Mouse (Mus musculus) ES-E14 (cell line): ENCODE results near the gene Irak2. TPM values are rescaled to one million over a fixed set of nuclear protein-coding genes. Genes with fewer than 3 reads are reported as not detected.
"Not testable (repeated sequence)": the region's sequence is repeated elsewhere in the genome, so short reads cannot be mapped to it uniquely, and the experiment has no call there.

ENCODE experiments used
- DNase-seq: peaks from one replicate; pipeline ENCODE4 v3.0.0-alpha.2; 2013; ENCODE audit warnings: low read depth, low spot score
- H3K27ac ChIP-seq: 2 replicates; pipeline ENCODE4 v1.5.1; 2012; ENCODE audit warnings: low read depth, mild to moderate bottlenecking, low read length, moderate library complexity, mixed read lengths; ENCODE audit not compliant: poor library complexity, insufficient read depth, severe bottlenecking
- H3K36me3 ChIP-seq: 2 replicates; pipeline ENCODE4 v1.6.1; 2012; ENCODE audit warnings: mild to moderate bottlenecking, low read length, moderate library complexity, mixed read lengths; ENCODE audit not compliant: control insufficient read depth, poor library complexity, insufficient read depth, severe bottlenecking
- H3K4me1 ChIP-seq, 2 experiments: fragments of 150-350 bp in 1 of 2; sonication (generic) in 1 of 2; 2 replicates each; pipeline ENCODE4 v1.6.1; 2012; ENCODE audit warnings: low read length in 2 of 2, mild to moderate bottlenecking in 1 of 2, mixed read lengths in 1 of 2; ENCODE audit not compliant: control insufficient read depth in 2 of 2, insufficient read depth in 2 of 2, poor library complexity in 1 of 2
- H3K4me3 ChIP-seq, 2 experiments: fragments of 150-350 bp in 1 of 2; sonication (generic) in 1 of 2; 2 replicates each; pipeline ENCODE4 v1.5.1; 2012; ENCODE audit warnings: low read length in 2 of 2, low read depth in 1 of 2, mild to moderate bottlenecking in 1 of 2, mixed read lengths in 1 of 2; ENCODE audit not compliant: insufficient read depth in 1 of 2, poor library complexity in 1 of 2, severe bottlenecking in 1 of 2
- H3K9ac ChIP-seq: 2 replicates; pipeline ENCODE4 v1.6.1; 2012; ENCODE audit warnings: low read depth, mild to moderate bottlenecking, low read length, mixed read lengths; ENCODE audit not compliant: poor library complexity, insufficient read depth, severe bottlenecking
- H3K9me3 ChIP-seq: fragments of 150-350 bp; sonication (generic); 2 replicates; pipeline ENCODE4 v1.6.1; 2012; ENCODE audit warnings: low read depth, mild to moderate bottlenecking, low read length; ENCODE audit not compliant: control insufficient read depth, insufficient read depth
- CHD2 ChIP-seq: IDR thresholded peaks from 2 replicates; pipeline ENCODE4 v1.6.1; 2014; ENCODE audit warnings: mild to moderate bottlenecking, low read depth, low read length, inconsistent platforms
- HCFC1 ChIP-seq: IDR thresholded peaks from 2 replicates; pipeline ENCODE4 v1.6.1; 2012; ENCODE audit warnings: low read length, inconsistent platforms, borderline replicate concordance; ENCODE audit not compliant: insufficient read depth
- MAFK ChIP-seq: IDR thresholded peaks from 2 replicates; pipeline ENCODE4 v1.6.1; 2014; ENCODE audit warnings: mild to moderate bottlenecking, low read depth, low read length, inconsistent platforms; ENCODE audit not compliant: insufficient read depth
- ZC3H11A ChIP-seq: IDR thresholded peaks from 2 replicates; pipeline ENCODE4 v1.6.1; 2012; ENCODE audit warnings: low read depth, mild to moderate bottlenecking, inconsistent platforms, low read length, borderline replicate concordance
- ZNF384 ChIP-seq: IDR thresholded peaks from 2 replicates; pipeline ENCODE4 v1.6.1; 2012; ENCODE audit warnings: low read depth, low read length, inconsistent platforms
- in situ Hi-C, 2 experiments: fragments of 600-800 bp; cut with MboI; formaldehyde crosslinking; loops; one replicate each; pipeline ENCODE4 v1.15.1; 2025; ENCODE audit warnings: low sequenced_read_pairs in 2 of 2, inconsistent platforms in 1 of 2; ENCODE audit not compliant: unreplicated experiment in 2 of 2
- total RNA-seq: library from RNA; depleted of rRNA; stranded (reverse); fragments of 300-350 nt; gene quantifications from 2 replicates; pipeline ENCODE4 v1.2.3, GENCODE M21; 2012

Gene Irak2
- total RNA-seq, 1 experiment: 22.0 TPM

DNA sequence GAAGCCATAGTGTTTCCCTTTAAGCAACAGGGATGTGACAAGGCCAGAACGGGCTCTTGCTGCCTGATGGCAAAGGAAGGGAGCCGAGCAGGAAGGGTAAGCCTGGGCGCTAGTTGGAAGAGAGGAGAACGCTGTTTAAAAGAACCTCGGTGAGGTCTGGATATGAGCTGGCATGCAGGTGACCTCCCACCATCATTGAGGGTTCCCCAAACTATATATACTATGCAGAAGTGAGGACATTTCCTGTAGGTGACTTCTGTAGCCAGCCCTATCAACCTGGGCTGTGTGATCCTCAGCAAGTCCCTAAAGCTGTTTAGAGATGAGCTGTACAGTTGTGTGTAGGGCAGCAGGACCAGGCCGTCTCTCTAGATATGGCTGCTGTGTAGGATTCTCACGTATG is 26.0 kb downstream of the Irak2 start:
- H3K4me3 ChIP-seq: no peak overlapping the region
- peaks cover 4 to 20% of the 10 kb centered on the region in 2 experiments; a peak in 3 of 4 replicates for H3K4me1 ChIP-seq
- in situ Hi-C loops: no loop called here
- no peak for DNase-seq
- no peaks in the 10 kb centered on the region for H3K9me3 ChIP-seq
- TF ChIP-seq HCFC1: no peak
- no peak for TF ChIP-seq ZC3H11A
- TF ChIP-seq CHD2: no peak
- TF ChIP-seq ZNF384: no peak
- H3K27ac ChIP-seq: no peak overlapping the region
- H3K9ac ChIP-seq: no peak overlapping the region
- H3K36me3 ChIP-seq: no peaks in the 10 kb centered on the region

DNA sequence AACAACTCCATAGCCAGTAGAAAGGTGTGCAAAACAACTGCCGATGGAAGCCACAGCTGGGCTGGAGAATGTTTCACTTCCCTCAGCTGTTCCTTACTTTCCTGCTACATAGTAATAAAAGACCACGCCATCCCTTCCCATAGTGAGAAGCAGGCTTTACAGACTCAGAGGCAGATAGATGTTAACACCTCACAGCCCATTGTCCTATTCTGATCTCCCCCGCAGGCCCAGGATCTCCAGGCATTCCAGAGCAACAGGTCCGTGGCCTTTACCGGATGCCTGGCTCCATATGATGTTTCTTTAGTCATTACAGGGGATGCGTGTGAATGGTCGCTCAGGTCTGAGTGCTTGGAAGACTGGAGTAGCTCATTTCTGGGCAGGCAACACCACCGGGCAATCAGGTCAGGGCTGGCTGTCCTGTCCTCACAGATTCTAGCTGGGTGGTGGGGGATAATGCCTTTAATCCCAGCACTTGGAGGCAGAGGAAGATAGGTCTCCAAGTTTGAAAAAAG is 29.4 kb downstream of the Irak2 start:
- no peak for DNase-seq
- Histone ChIP-seq H3K9ac (peak overlapping the region; percentile 26; the same call in 1 of the 2 replicates), H3K4me1 (peaks cover 4 to 19% of the 10 kb centered on the region in 2 experiments; a peak in 3 of 4 replicates), H3K4me3 (no peak overlapping the region), H3K36me3 (no peaks in the 10 kb centered on the region), H3K27ac (no peak overlapping the region), H3K9me3 (no peaks in the 10 kb centered on the region)
- TF ChIP-seq HCFC1: no peak
- TF ChIP-seq CHD2: no peak
- no peak for TF ChIP-seq ZNF384
- TF ChIP-seq ZC3H11A: no peak
- no peak for TF ChIP-seq MAFK
- in situ Hi-C loops: no loop called here

DNA sequence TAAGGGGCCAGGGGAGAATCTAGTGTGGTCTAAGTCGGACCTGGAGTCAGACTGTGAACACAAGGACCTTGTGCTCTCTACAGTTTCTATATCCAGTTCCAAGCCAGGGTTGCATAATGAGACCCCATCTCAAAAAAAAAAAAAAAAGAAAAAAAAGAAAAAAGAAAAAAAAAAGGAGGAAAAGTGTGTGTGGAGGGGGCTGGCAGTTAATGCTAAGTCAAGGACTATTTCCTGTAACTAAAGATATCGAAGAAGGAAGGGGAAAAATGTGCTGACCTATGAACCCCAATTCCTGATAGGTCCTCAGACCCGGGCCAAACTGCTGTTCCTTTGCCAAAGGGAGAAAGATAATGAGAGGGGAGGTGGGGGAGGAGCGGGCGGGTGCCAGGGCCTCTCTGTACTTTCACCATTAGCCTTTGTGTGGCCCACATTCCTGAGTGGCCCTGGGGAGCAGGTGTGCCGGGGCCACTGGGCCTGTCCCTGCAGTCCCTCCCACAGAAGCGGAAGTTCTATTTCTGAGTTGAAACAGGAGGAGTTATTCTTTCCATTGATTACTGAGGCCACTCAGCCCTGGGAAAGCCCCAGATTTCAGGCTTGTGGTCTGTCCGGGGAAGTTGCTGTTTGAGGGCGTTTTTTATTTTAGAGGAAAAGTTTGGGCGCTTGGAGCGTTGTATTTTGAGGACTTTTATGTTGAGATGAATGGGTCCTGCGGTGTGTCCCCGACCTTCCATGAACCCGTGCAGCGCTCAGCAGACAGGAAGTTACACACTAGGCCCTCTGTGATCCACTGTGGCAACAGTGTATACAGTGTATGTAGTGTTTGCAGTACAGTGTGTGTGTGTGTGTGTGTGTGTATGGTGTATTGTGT is 30.3 kb downstream of the Irak2 start:
- H3K9ac ChIP-seq: peak overlapping the region; percentile 16; the same call in 1 of the 2 replicates
- peaks cover 4 to 19% of the 10 kb centered on the region in 2 experiments; a peak in 3 of 4 replicates for H3K4me1 ChIP-seq
- no peaks in the 10 kb centered on the region for H3K36me3 ChIP-seq

DNA sequence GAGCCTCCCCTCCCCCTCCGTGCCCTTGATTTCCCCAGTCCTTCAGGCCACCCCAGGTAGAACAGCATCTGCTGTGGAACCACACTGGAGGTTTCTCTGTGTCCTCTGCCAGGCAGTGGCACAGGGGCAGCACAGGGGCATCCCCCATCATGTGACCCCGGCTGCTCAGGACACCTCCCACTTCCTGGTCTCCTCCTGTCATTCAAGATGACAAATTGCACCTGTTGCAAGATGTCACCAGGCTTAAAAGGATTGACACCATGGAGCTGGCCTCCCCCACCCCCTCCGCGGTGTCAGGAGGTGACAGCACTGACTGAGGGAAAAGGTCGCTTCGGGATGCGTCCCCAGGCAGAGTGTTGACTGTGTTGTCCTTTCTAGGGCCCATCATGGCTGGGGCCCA is 31.6 kb downstream of the Irak2 start:
- in situ Hi-C loops: no loop called here
- no peaks in the 10 kb centered on the region for H3K36me3 ChIP-seq
- H3K27ac ChIP-seq: no peak overlapping the region
- no peak overlapping the region for H3K9ac ChIP-seq
- no peak for DNase-seq
- H3K9me3 ChIP-seq: no peaks in the 10 kb centered on the region
- TF ChIP-seq ZNF384 (no peak), MAFK (no peak), HCFC1 (no peak), CHD2 (no peak), ZC3H11A (no peak)
- H3K4me1 ChIP-seq: peaks cover 4 to 19% of the 10 kb centered on the region in 2 experiments; a peak in 3 of 4 replicates
- no peak overlapping the region for H3K4me3 ChIP-seq

More for the DNA sequence above, 30.3 kb downstream of the Irak2 start:
- Histone ChIP-seq H3K9me3 (no peaks in the 10 kb centered on the region), H3K27ac (peak overlapping the region; percentile 38; the same call in 1 of the 2 replicates), H3K4me3 (no peak overlapping the region)
- no peak for DNase-seq
- TF ChIP-seq ZC3H11A (no peak), MAFK (no peak), CHD2 (no peak), HCFC1 (no peak), ZNF384 (peak; percentile 53; the same call in 1 of the 2 replicates)
- in situ Hi-C loops: no loop called here

DNA sequence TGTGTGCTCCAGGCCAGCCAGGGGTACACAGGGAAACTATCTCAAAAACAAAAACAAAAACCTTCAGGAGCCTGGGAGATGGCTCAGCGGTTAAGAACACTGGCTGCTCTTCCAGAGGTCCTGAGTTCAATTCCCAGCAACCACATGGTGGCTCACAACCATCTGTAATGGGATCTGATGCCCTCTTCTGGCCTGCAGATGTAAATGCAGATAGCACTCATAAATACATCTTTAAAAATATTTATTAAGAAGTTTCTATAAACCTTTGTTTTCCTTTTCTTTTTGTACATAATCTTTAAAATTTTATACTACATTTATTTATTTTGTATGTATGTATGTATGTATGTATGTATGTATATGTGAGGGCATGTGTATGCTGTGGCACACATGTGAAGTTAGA is 33.8 kb downstream of the Irak2 start:
- H3K4me1 ChIP-seq: peaks cover 4 to 28% of the 10 kb centered on the region in 2 experiments; a peak in 3 of 4 replicates
- H3K4me3 ChIP-seq, H3K9ac ChIP-seq, H3K36me3 ChIP-seq, DNase-seq, in situ Hi-C loops, H3K9me3 ChIP-seq, H3K27ac ChIP-seq: not testable (repeated sequence)
